Mouse (Mus musculus): ENCODE results near the gene Syngr1. TPM values are rescaled to one million over a fixed set of nuclear protein-coding genes. Genes with fewer than 3 reads are reported as not detected.

The Syngr1 gene
- polyA plus RNA-seq, 1 experiment from 2014 or later, result 6.7 TPM

DNA sequence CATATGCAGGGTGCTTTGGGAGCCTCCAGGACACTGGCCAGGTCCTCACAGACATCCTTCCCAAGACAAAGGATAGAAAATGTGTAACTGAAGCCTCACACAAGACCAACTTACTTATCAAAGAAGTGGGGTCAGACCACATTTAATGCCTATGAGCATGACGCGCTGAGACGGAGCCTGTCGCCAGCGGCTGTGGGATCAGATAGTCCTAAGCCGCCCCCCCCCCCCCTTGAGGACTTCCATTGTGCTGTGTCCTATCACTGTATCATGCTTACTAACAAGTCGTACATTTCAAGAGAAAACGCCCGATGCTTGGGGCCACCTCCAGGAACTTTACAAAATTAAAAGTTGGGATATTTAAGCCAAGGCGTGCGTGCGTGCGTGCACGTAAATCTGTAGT lies 56.0 kb downstream of the Syngr1 start:
- H3K4me1 ChIP-seq, result peaks cover 23% of the 10 kb centered on the region
- peak; percentile 67 for DNase-seq (ENCODE audit: low spot score)
- peaks cover 69% of the 10 kb centered on the region for H3K36me3 ChIP-seq
- no peak overlapping the region for H3K27ac ChIP-seq
- 82% methylated on average over 14 of the region's 14 CpGs for WGBS
- H3K9me3 ChIP-seq, result no peaks in the 10 kb centered on the region
- H3K27me3 ChIP-seq (ENCODE audit: insufficient read depth, poor library complexity, severe bottlenecking), result no peaks in the 10 kb centered on the region
- no peak overlapping the region for H3K4me3 ChIP-seq

GRCm38 (mm10) chr15:80147511-80147910 lies 56.4 kb downstream of the Syngr1 start:
- H3K27ac ChIP-seq, result no peak overlapping the region
- H3K36me3 ChIP-seq, result peaks cover 69% of the 10 kb centered on the region
- no peaks in the 10 kb centered on the region for H3K27me3 ChIP-seq (ENCODE audit: insufficient read depth, poor library complexity, severe bottlenecking)

GRCm38 (mm10) chr15:80148565-80148964 lies 57.4 kb downstream of the Syngr1 start:
- no peaks in the 10 kb centered on the region for H3K27me3 ChIP-seq (ENCODE audit: insufficient read depth, poor library complexity, severe bottlenecking)
- H3K36me3 ChIP-seq, result peaks cover 69% of the 10 kb centered on the region
- H3K4me1 ChIP-seq, result peaks cover 30% of the 10 kb centered on the region
- H3K27ac ChIP-seq, result no peak overlapping the region
- WGBS, result 86% methylated on average over 8 of the region's 8 CpGs
- no peak for DNase-seq (ENCODE audit: low spot score)
- H3K4me3 ChIP-seq, result no peak overlapping the region
- no peaks in the 10 kb centered on the region for H3K9me3 ChIP-seq

More at GRCm38 (mm10) chr15:80147511-80147910, 56.4 kb downstream of the Syngr1 start:
- DNase-seq (ENCODE audit: low spot score), result peak; percentile 75
- Histone ChIP-seq H3K4me1 (peaks cover 25% of the 10 kb centered on the region), H3K9me3 (no peaks in the 10 kb centered on the region), H3K4me3 (no peak overlapping the region)
- 60% methylated on average over 5 of the region's 5 CpGs for WGBS

DNA sequence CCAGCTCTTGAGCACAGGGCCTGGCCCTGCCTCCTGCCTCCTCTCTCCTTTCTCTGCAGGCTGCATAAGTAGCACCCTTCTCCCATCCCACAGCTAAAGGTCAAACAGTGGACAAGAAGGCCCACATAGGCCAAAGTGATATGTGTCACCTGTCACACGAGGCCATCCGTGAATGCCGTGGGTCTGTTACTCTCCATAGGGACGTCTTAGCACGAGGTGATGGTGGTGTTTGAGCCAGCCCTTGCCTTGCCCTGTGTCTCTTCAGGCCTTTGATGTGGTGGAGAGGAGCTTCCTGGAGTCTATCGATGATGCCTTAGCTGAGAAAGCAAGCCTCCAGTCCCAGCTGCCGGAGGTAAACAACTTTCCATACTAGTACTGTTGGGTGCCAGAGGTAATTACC lies 58.4 kb downstream of the Syngr1 start:
- H3K36me3 ChIP-seq, result peaks cover 72% of the 10 kb centered on the region
- WGBS, result 89% methylated on average over 7 of the region's 7 CpGs

GRCm38 (mm10) chr15:80152663-80153062 lies 61.5 kb downstream of the Syngr1 start:
- peaks cover 97% of the 10 kb centered on the region for H3K36me3 ChIP-seq
- WGBS, result 88% methylated on average over 10 of the region's 10 CpGs
- no peaks in the 10 kb centered on the region for H3K9me3 ChIP-seq
- H3K27me3 ChIP-seq (ENCODE audit: insufficient read depth, poor library complexity, severe bottlenecking), result no peaks in the 10 kb centered on the region
- DNase-seq (ENCODE audit: low spot score), result no peak
- no peak overlapping the region for H3K4me3 ChIP-seq
- H3K27ac ChIP-seq, result no peak overlapping the region
- H3K4me1 ChIP-seq, result peaks cover 7% of the 10 kb centered on the region

More for the DNA sequence above, 58.4 kb downstream of the Syngr1 start:
- H3K4me1 ChIP-seq, result peaks cover 30% of the 10 kb centered on the region
- DNase-seq (ENCODE audit: low spot score), result no peak
- H3K9me3 ChIP-seq, result no peaks in the 10 kb centered on the region
- no peak overlapping the region for H3K27ac ChIP-seq
- H3K27me3 ChIP-seq (ENCODE audit: insufficient read depth, poor library complexity, severe bottlenecking), result no peaks in the 10 kb centered on the region
- no peak overlapping the region for H3K4me3 ChIP-seq

- peaks cover 98% of the 10 kb centered on the region for H3K36me3 ChIP-seq
- H3K27ac ChIP-seq, result no peak overlapping the region; the same call in 1 of the 2 replicates
- no peaks in the 10 kb centered on the region for H3K9me3 ChIP-seq
- 74% methylated on average over 11 of the region's 11 CpGs for WGBS
- no peak for DNase-seq (ENCODE audit: low spot score)
- peaks cover 11% of the 10 kb centered on the region for H3K4me1 ChIP-seq
- H3K27me3 ChIP-seq (ENCODE audit: insufficient read depth, poor library complexity, severe bottlenecking), result no peaks in the 10 kb centered on the region
- H3K4me3 ChIP-seq, result no peak overlapping the region
These were observed 62.6 kb downstream of the Syngr1 start for GRCm38 (mm10) chr15:80153757-80154156.

DNA sequence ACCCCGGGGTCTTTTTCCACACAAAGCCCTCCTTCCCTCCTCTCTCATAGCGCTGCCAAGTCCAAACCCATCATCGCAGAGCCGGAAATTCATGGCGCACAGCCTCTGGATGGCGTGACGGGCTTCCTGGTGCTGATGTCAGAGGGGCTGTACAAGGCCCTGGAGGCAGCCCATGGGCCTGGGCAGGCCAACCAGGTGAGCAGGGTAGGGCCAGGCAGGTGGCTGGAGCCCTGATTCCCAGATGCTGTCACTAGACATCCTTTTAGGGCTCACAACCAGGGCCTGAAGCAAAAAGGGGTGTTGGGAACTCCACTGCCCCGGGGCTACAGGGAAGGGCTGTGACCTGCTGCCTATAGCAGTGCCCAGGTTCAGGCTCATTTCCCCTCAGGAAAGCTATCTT lies 64.6 kb downstream of the Syngr1 start:
- H3K4me1 ChIP-seq, result peaks cover 29% of the 10 kb centered on the region
- peaks cover 98% of the 10 kb centered on the region for H3K36me3 ChIP-seq
- WGBS, result 93% methylated on average over 8 of the region's 8 CpGs
- DNase-seq (ENCODE audit: low spot score), result no peak
- no peak overlapping the region for H3K4me3 ChIP-seq
- H3K9me3 ChIP-seq, result no peaks in the 10 kb centered on the region
- no peak overlapping the region for H3K27ac ChIP-seq
- H3K27me3 ChIP-seq (ENCODE audit: insufficient read depth, poor library complexity, severe bottlenecking), result no peaks in the 10 kb centered on the region

GRCm38 (mm10) chr15:80157197-80157943 lies 66.2 kb downstream of the Syngr1 start:
- peaks cover 100% of the 10 kb centered on the region for H3K36me3 ChIP-seq
- H3K27ac ChIP-seq, result no peak overlapping the region
- 90% methylated on average over 22 of the region's 22 CpGs for WGBS
- no peaks in the 10 kb centered on the region for H3K9me3 ChIP-seq
- no peaks in the 10 kb centered on the region for H3K27me3 ChIP-seq (ENCODE audit: insufficient read depth, poor library complexity, severe bottlenecking)
- peaks cover 34% of the 10 kb centered on the region for H3K4me1 ChIP-seq
- no peak overlapping the region for H3K4me3 ChIP-seq
- DNase-seq (ENCODE audit: low spot score), result no peak

DNA sequence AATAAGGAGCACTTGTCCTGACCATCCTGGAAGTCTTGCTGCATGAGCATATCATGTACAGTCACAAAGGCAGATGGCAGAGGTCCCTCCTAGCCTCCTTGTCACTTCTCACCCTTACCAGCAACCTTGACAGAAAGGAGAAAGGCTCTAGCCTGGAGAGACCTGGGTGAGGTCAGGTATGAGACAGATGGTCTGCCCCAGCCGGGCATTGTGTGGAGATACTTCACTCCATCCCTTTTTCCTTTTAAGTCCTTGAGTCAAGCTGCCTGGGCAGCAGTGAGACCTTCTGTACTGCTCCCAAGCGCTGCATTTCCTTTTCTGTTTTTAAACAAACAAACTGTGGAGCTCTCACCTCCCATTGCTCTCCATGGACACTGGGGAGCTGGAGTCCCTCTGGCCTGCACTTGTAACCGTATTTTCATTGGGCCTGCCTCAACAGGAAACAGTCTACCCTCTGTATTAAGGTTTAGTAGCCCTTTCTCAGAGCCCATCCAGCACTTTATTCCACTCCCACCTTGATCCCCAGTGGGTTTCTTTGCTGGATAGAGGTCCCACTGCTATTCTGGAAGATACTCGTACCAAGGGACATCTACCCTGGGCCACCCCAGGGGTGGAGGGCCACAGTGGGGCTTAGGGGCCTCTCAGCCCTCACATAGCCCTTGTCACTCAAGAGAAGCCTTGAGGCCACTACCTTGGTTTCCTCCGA lies 67.0 kb downstream of the Syngr1 start:
- Histone ChIP-seq H3K36me3 (peaks cover 100% of the 10 kb centered on the region), H3K9me3 (no peaks in the 10 kb centered on the region), H3K27ac (0 out of 2 replicates have a peak overlapping the region, but pooled peaks have one; percentile 78), H3K4me1 (peaks cover 34% of the 10 kb centered on the region), H3K27me3 (ENCODE audit: insufficient read depth, poor library complexity, severe bottlenecking) (no peaks in the 10 kb centered on the region), H3K4me3 (no peak overlapping the region)
- WGBS, result 64% methylated on average over 5 of the region's 5 CpGs
- DNase-seq (ENCODE audit: low spot score), result no peak

GRCm38 (mm10) chr15:80158707-80159090 lies 67.6 kb downstream of the Syngr1 start:
- Histone ChIP-seq H3K4me1 (peaks cover 38% of the 10 kb centered on the region), H3K27ac (peak overlapping the region; percentile 78; the same call in 1 of the 2 replicates), H3K4me3 (no peak overlapping the region), H3K36me3 (peaks cover 98% of the 10 kb centered on the region), H3K27me3 (ENCODE audit: insufficient read depth, poor library complexity, severe bottlenecking) (no peaks in the 10 kb centered on the region), H3K9me3 (no peaks in the 10 kb centered on the region)
- DNase-seq (ENCODE audit: low spot score), result no peak
- WGBS, result 55% methylated on average over 4 of the region's 4 CpGs

GRCm38 (mm10) chr15:80159286-80159901 lies 68.3 kb downstream of the Syngr1 start:
- Histone ChIP-seq H3K27me3 (ENCODE audit: insufficient read depth, poor library complexity, severe bottlenecking) (no peaks in the 10 kb centered on the region), H3K36me3 (peaks cover 91% of the 10 kb centered on the region), H3K4me1 (peaks cover 38% of the 10 kb centered on the region), H3K27ac (peak overlapping the region; percentile 78), H3K9me3 (no peaks in the 10 kb centered on the region), H3K4me3 (no peak overlapping the region)
- DNase-seq (ENCODE audit: low spot score), result no peak
- 35% methylated on average over 8 of the region's 8 CpGs for WGBS

DNA sequence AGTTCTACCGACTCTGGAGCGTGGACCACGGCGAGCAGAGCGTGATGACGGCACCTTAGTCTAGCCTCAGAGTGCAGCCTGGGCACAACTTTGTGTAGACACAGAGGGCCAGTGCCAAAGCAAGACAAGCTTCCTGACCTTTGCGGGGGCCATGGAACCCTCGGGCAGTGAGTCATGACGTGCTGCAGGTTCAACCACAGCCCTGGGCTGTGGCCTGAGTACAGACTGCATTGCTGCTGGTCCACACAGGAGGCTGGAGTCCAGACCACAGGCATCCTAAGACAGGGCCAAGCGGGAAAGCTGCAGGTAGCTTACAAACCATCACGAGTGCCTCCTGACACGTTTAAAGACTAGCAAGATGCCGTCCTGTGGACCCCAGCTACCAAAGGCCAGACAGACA lies 69.1 kb downstream of the Syngr1 start:
- H3K36me3 ChIP-seq, result peaks cover 83% of the 10 kb centered on the region
- H3K9me3 ChIP-seq, result no peaks in the 10 kb centered on the region
- H3K4me3 ChIP-seq, result no peak overlapping the region
- DNase-seq (ENCODE audit: low spot score), result no peak
- no peaks in the 10 kb centered on the region for H3K27me3 ChIP-seq (ENCODE audit: insufficient read depth, poor library complexity, severe bottlenecking)
- H3K4me1 ChIP-seq, result peaks cover 38% of the 10 kb centered on the region
- H3K27ac ChIP-seq, result peak overlapping the region; percentile 78
- WGBS, result 88% methylated on average over 13 of the region's 13 CpGs

- H3K36me3 ChIP-seq, result peaks cover 78% of the 10 kb centered on the region
- no peak for DNase-seq (ENCODE audit: low spot score)
- WGBS, result 83% methylated on average over 4 of the region's 4 CpGs
- H3K27me3 ChIP-seq (ENCODE audit: insufficient read depth, poor library complexity, severe bottlenecking), result no peaks in the 10 kb centered on the region
- H3K27ac ChIP-seq, result no peak overlapping the region; the same call in 1 of the 2 replicates
- H3K4me1 ChIP-seq, result peaks cover 38% of the 10 kb centered on the region
- no peaks in the 10 kb centered on the region for H3K9me3 ChIP-seq
- H3K4me3 ChIP-seq, result no peak overlapping the region
These were observed 69.6 kb downstream of the Syngr1 start for GRCm38 (mm10) chr15:80160726-80161125.

All from heart, embryonic 10.5 days (tissue).